Mouse (Mus musculus) lung, adult 2 months (tissue): Measurements from ENCODE around the gene Mettl15. TPM values are rescaled to one million over a fixed set of nuclear protein-coding genes. Genes with fewer than 3 reads are reported as not detected.
A peak's percentile ranks its signal among the peaks of the same experiment; 100 is the strongest.
"Not testable (repeated sequence)": the region's sequence is repeated elsewhere in the genome, so short reads cannot be mapped to it uniquely, and the experiment has no call there.

ENCODE experiments used
- DNase-seq: peaks from one replicate; pipeline ENCODE4 v3.0.0; 2022
- H3K4me1 ChIP-seq: fragments of 200-500 bp; 2 replicates; pipeline ENCODE4 v1.6.1; 2011; ENCODE audit warnings: low read length; ENCODE audit not compliant: control insufficient read depth, insufficient read depth
- H3K4me3 ChIP-seq: fragments of 200-500 bp; replicated peaks from 2 replicates; pipeline ENCODE3; 2011; ENCODE audit warnings: low read depth, mild to moderate bottlenecking, control low read depth, low read length; ENCODE audit errors: extremely low read depth
- CTCF ChIP-seq: fragments of 200-500 bp; IDR thresholded peaks from 2 replicates; pipeline ENCODE4 v1.5.1; 2011; ENCODE audit warnings: mild to moderate bottlenecking, low read length, control low read depth; ENCODE audit not compliant: insufficient read depth
- POLR2A ChIP-seq: fragments of 200-500 bp; IDR thresholded peaks from 2 replicates; pipeline ENCODE4 v1.6.1; 2011; ENCODE audit warnings: low read depth, mild to moderate bottlenecking, control low read depth, low read length, borderline replicate concordance; ENCODE audit errors: extremely low read depth
- WGBS: fragments of 180-500 bp; shearing (Covaris S2); methylation state at CpG from one replicate; pipeline ENCODE4 v1.1.7; 2018; 5-methylcytosine and 5-hydroxymethylcytosine counted together
- polyA plus RNA-seq: library from polyadenylated mRNA; depleted of rRNA; stranded (reverse); fragments of >200 nt; gene quantifications from 2 replicates; pipeline ENCODE4 v1.2.3, GENCODE M21; 2012

Mettl15 gene
- polyA plus RNA-seq, 1 experiment: 3.6 TPM

DNA sequence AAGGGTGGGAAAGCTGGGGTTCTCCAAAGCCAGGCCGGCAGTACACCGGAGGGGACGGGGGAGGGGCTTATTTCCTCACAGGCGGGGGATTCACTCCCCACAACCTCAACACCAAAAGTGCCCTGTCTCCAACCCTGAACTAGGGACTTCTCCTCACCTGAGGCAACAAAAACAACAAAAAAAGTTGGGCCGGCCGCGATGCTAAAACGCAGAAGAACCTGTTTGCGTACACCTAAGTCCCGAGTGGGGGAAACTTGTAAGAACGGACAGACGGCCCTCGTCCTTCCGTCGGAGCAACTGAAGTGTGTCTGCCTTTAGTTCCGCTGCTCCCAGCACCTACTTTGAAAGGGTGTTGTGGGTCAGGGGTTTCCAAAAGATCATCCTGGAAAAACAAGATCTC is 2.5 kb downstream of the Mettl15 start:
- Histone ChIP-seq H3K4me3 (peak overlapping the region; percentile 91), H3K4me1 (0 out of 2 replicates have a peak, but pooled peaks cover 2% of the 10 kb centered on the region)
- 1% methylated on average over 16 of the region's 16 CpGs for WGBS
- DNase-seq: peak; percentile 58
- TF ChIP-seq POLR2A (peak; percentile 50; the same call in 1 of the 2 replicates), CTCF (no peak)

DNA sequence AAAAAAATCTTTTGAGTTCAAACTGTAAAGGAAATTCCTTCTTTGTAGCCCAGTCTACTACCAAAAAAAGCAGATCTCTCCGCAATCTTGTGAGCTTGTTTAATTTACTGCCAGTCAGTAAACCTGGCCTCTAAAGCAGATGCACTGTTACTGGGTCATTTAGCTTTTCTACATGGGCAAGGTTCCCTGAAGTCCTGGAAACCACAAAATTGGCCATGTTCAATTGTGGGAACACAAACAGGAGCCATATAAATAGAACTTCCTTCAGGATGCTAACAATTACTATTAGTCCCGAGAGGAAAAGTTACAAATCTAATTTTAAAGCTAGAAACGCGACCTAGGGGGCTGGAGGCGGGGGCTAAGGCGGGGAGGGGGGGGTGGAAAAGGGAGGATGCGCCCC is 3.0 kb downstream of the Mettl15 start:
- 0 out of 2 replicates have a peak, but pooled peaks cover 2% of the 10 kb centered on the region for H3K4me1 ChIP-seq
- no peak for DNase-seq
- H3K4me3 ChIP-seq: peak overlapping the region; percentile 91
- TF ChIP-seq POLR2A (no peak), CTCF (no peak)
- 3% methylated on average over 7 of the region's 7 CpGs for WGBS

DNA sequence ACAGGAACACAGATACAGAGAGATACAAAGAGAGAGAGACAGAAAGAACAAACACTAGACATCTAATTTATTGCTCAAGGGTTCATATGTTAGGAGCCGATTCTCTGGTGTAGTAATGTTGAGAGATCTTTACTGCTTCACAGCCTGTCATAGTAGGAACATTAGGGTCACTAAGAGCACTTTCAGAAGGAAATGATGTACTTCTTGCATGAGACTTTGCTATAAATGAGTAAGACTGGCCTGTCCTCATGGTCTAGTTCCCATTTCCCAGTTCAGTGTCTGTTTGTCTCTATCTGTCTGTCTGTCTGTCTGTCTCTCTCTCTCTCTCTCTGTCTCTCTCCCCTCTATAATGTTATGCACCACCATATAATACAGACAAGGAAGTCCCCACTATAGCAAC is 7.5 kb downstream of the Mettl15 start:
- H3K4me3 ChIP-seq: no peak overlapping the region
- TF ChIP-seq CTCF (no peak), POLR2A (no peak)
- WGBS: 83% methylated on average over 1 of the region's 1 CpGs
- no peak for DNase-seq
- 0 out of 2 replicates have a peak, but pooled peaks cover 2% of the 10 kb centered on the region for H3K4me1 ChIP-seq

DNA sequence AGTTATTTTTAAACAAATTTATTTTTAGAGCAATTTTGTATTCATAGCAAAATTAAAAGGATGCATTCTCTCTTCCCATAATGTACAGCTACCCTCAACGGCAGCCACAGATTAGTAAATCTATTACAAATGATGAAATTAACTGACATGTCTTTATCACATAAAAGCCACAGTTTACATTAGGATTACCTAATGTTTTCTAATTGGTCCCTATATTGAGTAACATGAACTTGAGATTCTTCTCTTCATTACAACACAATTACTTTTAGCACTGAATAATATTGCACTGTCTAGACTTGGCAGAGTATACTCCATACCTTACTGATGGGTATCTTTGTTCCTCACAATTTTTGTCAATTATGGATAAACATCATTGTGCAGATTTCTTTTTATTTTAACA is 17.8 kb downstream of the Mettl15 start:
- Histone ChIP-seq H3K4me1 (no peaks in the 10 kb centered on the region), H3K4me3 (no peak overlapping the region)
- TF ChIP-seq POLR2A: no peak
- no peak for TF ChIP-seq CTCF
- WGBS: 71% methylated on average over 1 of the region's 1 CpGs
- DNase-seq: no peak

DNA sequence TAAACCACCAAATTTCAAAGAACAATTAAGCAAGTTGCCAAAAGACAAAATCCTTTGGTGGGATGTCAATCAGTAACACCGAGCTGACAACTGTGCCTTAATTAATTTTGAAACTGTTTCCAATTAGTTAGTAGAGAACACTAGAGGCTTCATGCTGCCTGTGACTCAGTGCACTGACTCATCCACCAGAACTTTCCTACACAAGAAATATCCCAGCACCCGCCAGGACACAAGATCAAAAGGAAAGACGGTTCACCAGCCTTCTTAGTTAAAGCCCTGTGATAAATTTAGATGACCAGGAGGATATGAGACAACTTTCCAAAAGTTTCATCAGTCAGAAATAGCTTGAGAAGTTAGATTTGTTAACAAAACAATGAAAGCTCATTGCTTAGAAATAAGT is 38.6 kb downstream of the Mettl15 start:
- 74% methylated on average over 3 of the region's 3 CpGs for WGBS
- Histone ChIP-seq H3K4me3 (no peak overlapping the region), H3K4me1 (no peaks in the 10 kb centered on the region)
- no peak for DNase-seq
- TF ChIP-seq POLR2A: no peak
- no peak for TF ChIP-seq CTCF

DNA sequence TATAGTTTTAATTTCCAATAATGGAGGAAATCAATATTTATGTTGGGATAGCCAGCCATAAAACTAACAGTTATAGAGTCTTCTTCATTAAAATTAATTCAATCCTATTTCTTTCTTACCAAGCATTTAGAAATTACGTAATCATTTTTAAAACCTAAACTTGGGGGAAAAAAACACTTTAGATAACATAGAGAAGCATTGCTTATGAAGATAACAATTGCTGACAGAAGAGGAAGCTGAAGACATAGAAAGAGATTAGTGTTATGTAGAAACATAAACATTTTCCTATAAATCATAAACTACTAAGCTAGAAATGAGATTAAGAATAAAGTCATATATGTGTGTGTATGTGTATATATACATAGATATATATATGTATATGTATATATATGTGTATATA is 44.8 kb downstream of the Mettl15 start:
- no peak overlapping the region for H3K4me3 ChIP-seq

DNA sequence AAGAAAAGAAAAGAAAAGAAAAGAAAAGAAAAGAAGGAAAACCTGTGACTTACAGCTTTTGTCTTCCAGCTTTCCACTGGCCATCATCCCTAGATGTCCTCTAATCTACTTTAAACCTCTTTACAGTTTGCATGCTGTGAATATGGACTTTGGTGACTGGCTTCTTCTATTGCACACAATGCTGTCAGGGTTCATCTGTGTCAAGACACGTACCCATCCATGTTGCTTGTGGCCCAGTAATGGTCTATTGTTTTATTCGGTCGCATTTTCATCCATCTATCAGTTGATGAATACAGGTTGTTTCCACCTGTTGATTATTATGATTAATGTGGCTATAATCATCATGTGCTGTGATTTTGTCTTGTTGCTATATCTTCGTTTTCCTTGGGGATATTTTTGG is 46.7 kb downstream of the Mettl15 start:
- no peak for DNase-seq
- TF ChIP-seq CTCF (no peak), POLR2A (no peak)
- Histone ChIP-seq H3K4me1 (no peaks in the 10 kb centered on the region), H3K4me3 (no peak overlapping the region)
- 84% methylated on average over 4 of the region's 4 CpGs for WGBS

More for the DNA sequence above, 44.8 kb downstream of the Mettl15 start:
- WGBS: 76% methylated on average over 1 of the region's 1 CpGs
- TF ChIP-seq POLR2A (no peak), CTCF (no peak)
- no peaks in the 10 kb centered on the region for H3K4me1 ChIP-seq
- DNase-seq: no peak

DNA sequence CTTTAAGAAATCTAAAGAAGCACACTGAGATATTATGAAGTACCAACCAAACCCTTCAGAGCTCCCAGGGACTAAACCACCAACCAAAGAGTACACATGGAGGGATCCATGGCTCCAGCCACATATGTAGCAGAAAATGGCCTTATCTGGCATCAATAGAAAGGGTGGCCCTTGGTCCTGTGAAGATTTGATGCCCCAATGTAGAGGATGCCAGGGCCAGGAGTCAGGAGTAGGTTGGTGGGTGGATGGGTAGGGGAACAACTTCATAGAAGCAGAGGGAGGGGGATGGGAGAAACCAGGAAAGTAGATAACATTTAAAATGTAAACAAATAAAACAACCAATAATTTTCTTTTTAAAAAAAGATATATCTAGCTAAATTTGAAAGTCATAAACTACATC is 50.1 kb downstream of the Mettl15 start:
- no peaks in the 10 kb centered on the region for H3K4me1 ChIP-seq
- no peak overlapping the region for H3K4me3 ChIP-seq
- TF ChIP-seq CTCF (no peak), POLR2A (no peak)
- no peak for DNase-seq

DNA sequence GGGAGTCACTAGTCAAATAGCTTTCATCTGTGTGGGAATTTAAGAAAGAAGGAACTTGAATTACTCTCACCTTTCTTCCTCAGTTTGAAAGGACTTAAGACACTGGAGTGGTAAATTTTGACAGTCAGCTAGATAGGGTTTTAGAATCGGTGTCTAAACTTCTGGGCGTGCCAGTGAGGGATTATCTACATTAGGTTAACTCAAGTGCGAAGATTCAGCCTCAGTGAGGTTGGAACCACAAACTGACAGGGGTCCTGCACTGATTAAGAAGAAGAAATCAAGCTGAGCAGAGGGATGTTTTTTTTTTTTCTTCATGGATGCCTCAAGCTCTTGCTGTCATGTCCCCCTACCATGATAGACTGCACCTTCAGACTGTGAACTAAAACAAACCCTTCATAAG is 53.4 kb downstream of the Mettl15 start:
- Histone ChIP-seq H3K4me3 (no peak overlapping the region), H3K4me1 (no peaks in the 10 kb centered on the region)
- no peak for TF ChIP-seq CTCF
- TF ChIP-seq POLR2A: no peak
- 80% methylated on average over 3 of the region's 3 CpGs for WGBS
- DNase-seq: no peak

DNA sequence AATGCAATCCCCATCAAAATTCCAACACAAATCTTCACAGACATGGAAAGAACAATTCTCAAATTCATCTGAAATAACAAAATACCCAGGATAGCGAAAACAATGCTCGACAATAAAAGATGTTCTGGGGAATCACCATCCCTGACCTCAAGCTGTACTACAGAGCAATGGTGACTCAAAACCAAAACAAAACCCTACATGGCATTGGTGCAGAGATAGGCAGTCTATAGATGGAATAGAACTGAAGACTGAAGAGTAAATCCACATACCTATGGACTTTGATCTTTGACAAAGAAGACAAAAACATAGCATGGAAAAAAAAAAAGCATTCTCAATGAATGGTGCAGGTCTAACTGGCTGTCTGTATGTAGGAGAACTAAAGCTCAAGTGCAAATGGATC is 59.1 kb downstream of the Mettl15 start:
- TF ChIP-seq CTCF (no peak), POLR2A (no peak)
- DNase-seq: no peak
- whole genome bisulfite sequencing: 86% methylated on average over 2 of the region's 2 CpGs

DNA sequence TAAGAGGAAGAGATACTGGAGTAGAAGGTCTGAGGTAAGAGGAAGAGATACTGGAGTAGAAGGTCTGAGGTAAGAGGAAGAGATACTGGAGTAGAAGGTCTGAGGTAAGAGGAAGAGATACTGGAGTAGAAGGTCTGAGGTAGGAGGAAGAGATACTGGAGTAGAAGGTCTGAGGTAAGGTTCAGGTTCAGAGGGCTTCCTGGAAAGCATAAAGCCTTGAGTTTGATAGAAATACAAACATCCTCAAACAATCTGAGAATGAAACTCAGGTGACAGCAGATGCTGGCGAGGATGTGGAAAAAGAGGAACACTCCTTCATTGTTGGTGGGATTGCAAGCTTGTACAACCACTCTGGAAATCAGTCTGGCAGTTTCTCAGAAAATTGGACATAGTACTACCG is 63.9 kb downstream of the Mettl15 start:
- not testable (repeated sequence) for H3K4me1 ChIP-seq, DNase-seq, H3K4me3 ChIP-seq
- 83% methylated on average over 2 of the region's 2 CpGs for whole genome bisulfite sequencing

More for the DNA sequence above, 59.1 kb downstream of the Mettl15 start:
- Histone ChIP-seq H3K4me1 (no peaks in the 10 kb centered on the region), H3K4me3 (no peak overlapping the region)

DNA sequence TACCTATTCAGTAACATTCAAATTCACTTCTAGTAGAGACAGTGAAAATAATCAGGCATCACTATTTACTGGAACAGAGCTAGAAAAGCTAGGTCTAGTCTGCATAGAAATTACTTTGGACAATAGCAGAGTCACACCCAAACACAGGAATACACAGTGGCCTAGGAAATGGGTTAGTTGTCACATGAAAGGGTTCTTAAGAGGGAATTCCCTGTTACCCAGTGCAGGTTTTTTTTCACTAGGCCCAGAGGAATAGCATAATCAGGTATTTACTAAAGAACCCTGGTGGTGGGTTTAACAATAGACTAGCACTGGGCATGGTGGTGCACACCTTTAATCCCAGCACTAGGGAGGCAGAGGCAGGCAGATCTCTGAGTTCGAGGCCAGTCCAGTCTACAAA is 69.9 kb downstream of the Mettl15 start:
- H3K4me3 ChIP-seq, H3K4me1 ChIP-seq, DNase-seq: not testable (repeated sequence)
- 92% methylated on average over 1 of the region's 1 CpGs for WGBS
